Mouse (Mus musculus) adrenal gland, adult 8-10 months (tissue): Measurements from ENCODE around the gene Trp53bp2. TPM values are rescaled to one million over a fixed set of nuclear protein-coding genes. Genes with fewer than 3 reads are reported as not detected.

ENCODE experiments used
- DNase-seq: peaks from one replicate; pipeline ENCODE4 v3.0.0; 2022
- total RNA-seq, 4 experiments: library from RNA; stranded (reverse); gene quantifications; 2 replicates each; pipeline ENCODE4 v1.2.4; 2022

The Trp53bp2 gene
- total RNA-seq, result 10 to 100 TPM; 21.5 to 30.6 (median 24.0) TPM

DNA sequence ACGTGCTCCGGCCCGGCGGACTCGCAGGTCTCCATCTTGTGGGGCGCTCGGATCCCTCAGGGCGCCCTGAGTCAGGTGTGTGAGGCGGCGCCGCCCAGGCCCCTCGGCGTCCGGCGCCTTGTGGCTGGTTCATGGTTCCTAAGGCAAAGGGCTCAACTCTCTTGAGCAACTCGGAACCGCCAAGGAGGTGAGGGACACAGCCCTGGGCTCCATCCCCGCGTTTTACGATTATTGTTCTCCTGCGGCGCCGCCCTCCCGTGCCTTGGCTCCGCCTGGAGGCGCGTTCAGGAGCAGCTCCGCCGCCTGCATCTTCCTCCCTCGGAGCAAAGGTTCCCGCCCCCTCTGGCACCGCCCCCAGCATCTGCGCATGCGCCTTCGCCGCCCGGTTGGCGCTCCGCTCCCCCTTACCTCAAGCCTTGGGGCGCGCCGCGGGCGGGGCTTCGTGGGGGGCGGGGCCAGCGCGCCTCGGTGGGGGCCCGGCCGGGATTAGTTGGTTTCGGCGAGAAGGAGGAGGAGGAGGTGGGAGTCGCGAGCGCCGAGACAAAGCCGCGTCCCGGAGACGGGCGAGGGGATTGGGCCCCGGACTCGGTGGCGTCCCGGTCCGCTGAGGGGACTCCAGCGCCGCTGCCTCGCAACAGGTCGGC lies at the start of gene Trp53bp2:
TSS of gene Trp53bp2 (plus strand) at position 489 of the 644 bp plus-strand sequence.
- DNase-seq, result peak; percentile 98

DNA sequence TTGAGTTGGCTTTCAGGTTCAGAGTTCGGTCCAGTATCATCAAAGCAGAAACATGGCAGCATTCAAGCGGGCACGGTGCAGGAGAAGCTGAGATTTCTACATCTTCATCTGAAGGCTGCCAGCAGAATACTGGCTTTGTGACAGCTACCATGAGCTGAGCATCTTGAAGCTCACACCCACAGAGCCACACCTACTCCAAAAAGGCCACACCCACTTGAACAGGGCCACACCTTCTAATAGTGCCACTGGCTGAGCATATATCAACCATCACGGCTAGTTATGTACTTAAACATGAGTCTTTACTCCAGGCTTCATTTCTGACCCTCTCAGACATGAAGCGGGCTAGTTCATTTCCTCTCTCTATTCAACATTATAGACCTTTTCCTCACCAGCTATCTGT lies 46.3 kb upstream of the Trp53bp2 start:
- no peak for DNase-seq

DNA sequence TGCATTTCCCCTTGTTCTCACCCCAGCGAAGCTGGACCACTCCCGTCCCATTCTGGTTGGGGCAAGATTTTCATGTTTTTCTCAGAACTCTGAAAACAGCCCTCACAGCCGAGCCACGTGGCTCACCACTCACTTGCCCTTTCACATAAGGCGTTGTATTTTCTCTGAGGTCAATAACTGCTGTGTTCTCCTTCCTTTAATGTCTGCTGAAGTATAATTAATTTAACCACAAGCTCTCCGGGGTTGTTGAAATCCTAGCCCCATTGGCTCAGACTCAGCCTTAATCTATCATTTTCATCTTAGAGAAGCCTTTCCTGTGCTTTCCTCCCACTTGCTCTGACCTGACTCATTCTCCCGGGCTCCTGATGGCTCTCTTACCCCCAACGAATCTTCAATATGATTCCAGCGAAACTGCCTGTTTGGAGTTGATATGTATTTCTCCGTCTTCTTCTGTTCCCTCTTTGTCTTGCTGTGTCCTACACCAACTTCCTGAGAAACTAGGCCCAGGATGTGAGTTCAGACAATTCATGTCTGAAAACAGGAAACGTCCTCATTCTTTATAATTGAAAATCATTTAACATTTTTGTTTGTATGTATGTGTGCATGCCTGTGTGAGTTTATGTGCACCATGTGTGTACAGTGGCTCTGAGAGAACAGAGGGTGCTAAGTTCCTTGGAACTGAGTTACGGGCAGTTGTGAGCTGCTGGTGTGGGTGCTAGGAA lies 45.1 kb upstream of the Trp53bp2 start:
- DNase-seq, result no peak

DNA sequence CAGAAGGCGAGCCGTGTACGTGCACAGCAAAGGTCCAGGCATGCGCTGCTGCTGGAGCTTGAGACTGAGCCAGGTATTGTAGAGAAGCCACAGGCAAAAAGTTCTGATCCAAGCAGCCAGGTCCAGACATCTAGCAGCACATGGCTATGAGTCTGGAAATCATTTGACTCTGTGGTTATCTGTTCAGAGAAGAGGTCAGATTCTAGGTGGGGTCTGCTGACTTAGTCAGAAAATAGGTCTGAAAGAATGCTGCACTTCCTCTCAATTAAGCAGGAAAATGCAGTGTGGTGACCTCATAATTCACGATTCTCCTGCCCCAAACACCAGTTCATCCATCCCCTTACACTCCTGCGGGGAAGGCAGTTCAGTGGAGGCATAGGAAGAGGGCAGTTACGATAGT lies 40.7 kb upstream of the Trp53bp2 start:
- no peak for DNase-seq

DNA sequence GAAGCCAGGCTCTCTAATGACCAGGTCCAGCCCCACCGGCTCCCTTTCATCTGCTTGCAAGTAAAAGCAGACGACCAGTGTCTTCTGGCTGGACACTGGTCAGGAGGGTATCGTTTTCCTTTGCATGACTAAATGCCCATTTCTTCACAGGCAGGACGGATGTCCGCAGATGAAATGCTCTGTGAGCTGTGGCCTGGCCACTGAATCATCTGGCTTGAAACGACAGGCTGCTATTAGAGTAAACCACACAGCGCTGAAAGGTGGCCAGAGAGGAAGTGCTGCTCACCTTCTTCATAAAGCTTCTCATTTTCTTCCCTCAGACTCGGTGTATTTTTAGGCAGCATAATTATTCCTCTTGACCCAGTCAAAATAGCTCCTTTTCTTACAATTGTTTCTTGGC lies 40.2 kb upstream of the Trp53bp2 start:
- no peak for DNase-seq

DNA sequence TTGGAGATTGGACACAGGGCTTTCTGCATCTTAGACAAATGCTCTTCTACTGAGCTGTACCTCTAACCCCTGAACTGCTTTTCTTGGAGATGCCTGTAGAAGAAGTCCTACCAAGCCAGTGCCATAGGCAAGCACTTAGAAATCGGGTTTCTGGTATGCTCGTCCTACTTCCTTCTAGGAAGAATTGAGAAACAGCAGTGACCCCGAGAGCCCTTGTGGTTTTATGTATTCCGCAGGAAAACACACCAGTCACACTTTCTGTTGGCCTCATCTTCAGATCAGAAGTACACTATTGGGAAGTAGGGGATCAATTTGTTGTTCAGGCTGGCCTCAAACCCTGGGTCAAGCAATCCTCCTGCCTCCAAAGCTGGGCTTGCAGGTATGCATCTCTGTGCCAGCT lies 39.5 kb upstream of the Trp53bp2 start:
- DNase-seq, result no peak

DNA sequence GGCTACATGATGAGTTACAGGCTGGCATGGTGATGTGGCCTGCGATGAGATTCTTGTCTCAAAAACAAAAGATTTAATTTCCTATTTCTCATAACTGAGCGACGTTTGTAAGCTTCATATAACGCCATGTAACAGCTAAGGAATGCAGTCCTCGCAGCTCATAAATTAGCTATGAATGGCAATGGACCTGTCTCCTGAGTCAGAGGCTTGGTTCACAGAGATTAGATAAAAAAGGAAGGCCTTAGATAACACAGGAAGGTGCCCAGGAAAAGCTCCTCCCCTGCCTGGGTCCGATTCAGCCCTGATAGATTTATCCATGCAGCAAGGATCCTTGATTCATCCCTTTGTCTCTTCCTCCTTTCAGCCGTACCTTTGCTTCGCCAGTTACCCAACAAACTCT lies 37.1 kb upstream of the Trp53bp2 start:
- peak; percentile 39 for DNase-seq

DNA sequence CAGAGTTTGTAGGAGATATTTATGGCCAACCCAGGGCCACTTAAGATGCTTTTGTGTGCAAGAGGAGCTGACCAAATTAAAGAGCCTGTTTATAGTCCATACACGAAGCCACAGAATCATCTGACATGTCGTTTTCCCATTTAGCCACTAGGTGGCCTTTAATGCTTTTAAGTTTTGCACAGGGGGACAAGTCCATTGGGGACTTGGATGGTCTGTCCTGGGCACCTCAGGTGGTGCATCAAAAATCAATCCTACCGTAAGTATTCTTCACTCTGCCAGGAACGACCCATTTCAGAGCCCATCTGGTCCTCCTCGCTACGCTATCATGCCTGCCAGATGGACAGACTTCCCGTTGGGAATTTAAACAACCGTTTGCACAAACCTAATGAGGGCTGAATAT lies 32.8 kb upstream of the Trp53bp2 start:
- no peak for DNase-seq

DNA sequence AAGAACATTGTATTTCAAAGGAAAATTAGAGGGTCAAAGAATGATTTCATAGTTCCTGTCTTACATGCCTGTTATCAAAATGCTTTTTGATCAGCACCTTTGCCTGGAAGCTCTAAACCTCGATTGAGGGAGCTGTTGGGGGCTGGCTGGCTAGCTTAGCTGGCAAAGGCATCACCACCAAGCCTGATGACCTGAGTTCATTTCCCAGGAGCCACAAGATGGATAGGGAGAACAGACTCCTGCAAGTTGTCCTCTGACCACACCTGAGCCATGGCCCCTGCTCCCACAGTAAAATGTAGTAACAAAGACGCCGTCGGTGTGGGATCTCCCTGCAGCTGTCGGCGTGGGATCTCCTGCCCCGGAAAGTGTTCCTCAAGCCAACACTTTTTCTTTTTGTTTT lies 32.1 kb upstream of the Trp53bp2 start:
- no peak for DNase-seq

DNA sequence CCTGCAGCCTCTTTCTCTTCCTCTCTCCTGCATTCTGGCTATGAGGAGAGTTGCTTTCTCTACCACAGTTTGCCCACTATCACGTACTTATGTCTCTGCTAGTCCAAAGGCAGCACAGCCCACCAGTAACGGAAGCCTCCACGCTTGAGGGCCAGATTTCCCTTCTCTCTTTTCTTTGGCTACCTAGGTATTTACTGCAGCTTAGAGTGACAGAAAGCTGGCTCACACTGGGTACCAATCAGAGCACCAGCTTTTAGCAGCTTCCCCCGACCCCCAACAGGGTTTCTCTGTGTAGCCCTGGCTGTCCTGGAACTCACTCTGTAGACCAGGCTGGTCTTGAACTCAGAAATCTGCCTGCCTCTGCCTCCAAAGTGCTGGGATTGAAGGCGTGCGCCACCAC lies 31.5 kb upstream of the Trp53bp2 start:
- DNase-seq, result no peak

DNA sequence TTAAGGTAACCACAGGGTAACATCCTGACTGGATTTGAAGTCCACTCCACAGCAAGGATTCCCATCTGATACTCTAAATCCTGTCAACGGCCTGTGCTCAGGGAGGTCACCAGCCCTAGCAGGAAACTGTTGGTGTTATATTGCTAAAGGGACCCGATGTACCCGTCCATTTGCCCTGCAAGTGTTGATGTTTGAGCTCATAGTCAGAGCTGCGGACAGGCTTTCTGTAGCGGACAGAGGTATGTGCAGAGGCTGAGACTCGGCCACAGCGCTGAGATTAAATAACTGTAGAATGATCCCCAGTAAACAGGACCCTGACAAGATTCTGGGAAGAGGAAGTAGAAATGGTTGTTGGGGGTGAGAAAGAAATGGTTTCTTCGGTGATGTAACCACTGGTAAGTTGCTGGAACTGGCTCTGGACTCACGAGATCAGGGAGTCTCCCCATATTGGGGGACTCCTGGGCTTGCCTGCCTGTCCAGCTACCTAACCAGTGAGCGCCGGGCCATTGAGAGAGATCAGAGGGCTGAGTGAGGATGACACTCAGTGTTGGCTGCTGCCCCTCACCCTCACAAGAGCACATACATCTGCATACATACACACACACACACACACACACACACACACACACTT lies 30.7 kb upstream of the Trp53bp2 start:
- no peak for DNase-seq

DNA sequence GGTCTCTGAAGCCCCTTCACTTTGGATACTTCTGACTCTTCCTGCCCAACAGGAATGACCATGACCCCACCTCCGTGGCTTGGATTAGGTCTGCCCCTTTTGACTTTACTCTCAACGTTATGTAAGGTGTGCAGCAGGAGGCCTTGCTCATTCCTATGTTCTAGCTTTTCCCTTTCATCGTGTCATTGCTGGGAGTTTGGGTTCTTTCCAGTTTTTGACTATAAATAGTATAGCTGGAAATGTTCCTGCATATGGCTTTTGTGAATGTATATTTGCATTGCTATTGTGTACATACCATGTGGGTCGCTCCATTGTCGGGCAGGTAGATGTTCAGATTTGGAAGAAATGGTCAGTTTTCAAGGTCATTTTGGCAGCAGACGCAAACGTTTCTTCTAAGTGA lies 30.1 kb upstream of the Trp53bp2 start:
- no peak for DNase-seq

DNA sequence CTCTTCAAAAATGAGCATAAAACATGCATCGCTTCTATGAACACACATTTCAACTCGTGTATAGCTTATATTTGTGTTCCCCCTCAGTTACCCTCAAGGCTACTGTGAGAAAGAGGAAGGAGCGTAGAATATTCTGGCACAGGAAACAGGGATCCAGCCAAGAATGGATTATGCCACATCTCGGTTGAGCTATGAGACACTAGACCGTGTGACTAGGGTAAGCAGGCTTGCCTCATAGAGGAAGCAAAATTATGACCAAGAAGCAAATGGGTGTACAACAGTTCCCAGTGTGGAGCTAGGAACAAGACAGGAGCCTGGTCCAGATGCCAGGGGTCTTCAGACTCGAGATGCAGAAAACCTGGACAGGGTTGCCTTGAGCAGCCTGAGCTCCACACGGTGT lies 28.3 kb upstream of the Trp53bp2 start:
- no peak for DNase-seq

DNA sequence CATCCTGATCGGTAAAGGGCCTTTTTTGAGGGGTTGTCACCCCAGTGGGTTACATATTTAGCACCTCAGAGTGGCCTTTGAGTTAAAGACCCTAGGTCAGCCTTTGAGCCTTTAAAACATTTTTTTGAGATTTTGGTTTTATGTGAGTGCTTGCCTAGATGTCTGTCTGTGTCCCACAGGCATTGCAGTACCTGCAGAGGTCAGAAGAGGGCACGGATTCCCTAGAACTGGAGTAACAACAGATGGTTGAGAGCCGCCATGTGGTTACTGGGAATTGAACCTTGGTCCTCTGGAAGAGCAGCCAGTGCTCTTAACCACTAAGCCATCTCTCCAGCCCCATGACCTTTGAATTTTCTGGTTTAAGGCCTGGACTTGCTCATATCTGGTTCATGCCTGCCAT lies 27.6 kb upstream of the Trp53bp2 start:
- DNase-seq, result no peak

DNA sequence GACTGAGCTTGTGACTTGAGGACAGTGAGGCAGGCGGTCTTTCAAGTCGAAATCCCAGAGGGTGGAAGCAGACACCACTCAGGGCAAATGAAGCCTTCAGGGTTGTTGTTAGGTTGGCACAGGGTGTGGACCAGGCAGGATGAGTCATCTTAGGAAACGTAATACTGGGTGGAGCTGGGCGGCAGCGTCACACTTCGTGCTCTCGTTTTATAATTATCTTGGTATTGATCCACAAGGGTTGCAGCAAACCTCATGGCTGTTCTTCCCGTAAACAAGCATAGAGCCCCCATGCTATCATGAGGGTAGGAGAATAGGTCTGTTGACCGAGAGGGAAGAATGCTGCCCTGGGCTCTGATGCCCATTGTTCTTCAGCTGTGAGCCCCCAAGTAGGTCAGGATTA lies 25.9 kb upstream of the Trp53bp2 start:
- DNase-seq, result no peak

DNA sequence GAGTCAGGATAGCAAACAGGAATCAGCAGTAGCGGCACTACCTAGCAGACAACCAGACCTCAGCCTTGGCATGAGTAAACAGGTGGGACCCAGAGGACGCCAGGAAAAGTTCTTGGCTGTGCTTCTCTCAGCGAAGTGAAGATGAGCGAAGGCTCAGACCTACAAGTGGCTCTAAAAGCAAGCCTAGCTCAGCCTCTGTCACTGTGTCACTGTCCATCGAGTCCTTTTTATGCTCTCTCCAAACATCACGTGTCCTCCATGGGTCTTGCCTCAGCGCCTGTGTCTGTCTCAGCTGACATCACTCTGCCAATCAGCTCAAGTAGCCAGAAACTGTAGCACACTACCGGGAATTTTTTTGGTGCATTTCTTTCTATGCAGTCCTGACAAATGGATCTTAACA lies 22.5 kb upstream of the Trp53bp2 start:
- DNase-seq, result no peak

DNA sequence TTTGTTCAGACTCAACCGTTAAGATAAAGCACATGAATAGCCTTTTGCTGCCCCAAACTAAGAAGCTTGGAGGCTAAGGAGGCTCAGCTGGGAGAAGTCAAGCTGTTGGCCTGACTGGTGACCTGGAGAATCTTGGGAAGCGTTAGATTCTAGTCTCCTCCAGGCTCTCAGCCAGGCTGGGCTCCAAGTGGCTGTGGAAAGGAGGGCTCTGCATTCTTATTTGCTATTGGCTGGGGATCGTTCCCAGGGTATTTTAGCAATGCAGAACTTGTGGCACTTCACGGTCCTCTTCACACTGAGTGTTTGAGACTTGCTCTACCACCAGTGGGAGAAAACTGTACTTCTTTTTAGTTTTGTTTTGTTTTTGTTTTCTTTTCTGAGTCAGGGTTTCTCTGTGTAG lies 20.2 kb upstream of the Trp53bp2 start:
- DNase-seq, result no peak

DNA sequence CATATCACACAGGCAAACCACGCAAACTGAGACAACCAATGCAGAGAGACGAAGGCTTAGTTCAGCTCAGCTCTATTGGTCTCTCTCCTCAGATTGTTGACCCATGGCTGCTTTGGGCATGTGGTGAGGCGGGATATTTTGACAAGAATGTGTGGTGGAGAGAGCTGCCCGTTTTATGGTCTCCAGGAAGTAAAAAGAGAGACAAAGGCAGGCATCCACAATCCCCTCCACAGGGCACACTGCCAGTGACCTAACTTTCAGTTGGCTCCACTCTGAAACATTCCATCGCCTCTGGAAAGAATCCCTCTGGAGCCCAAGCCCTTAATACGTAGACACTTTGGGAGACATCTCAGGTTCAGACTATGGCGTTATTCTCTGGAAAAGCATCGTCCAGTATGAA lies 10.8 kb upstream of the Trp53bp2 start:
- no peak for DNase-seq

DNA sequence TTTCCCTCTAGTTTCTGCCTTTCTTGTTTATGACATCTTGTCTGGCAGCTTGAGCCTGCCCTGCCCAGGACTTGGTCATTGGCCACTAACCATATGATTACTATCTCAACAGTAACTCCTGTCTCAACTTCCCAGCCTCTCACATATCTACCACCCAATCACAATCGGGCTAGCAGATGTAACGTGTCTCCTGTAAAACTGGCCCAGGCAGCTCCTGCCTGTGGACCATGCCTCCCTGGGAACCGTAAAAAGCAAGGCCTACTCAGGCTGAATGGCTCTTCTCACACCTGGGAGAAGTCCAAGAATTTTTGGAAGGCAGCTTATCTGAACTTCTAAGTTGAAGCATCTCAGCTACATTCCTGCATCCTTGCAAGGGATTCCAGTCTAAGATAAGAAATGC lies 10.2 kb upstream of the Trp53bp2 start:
- DNase-seq, result no peak

DNA sequence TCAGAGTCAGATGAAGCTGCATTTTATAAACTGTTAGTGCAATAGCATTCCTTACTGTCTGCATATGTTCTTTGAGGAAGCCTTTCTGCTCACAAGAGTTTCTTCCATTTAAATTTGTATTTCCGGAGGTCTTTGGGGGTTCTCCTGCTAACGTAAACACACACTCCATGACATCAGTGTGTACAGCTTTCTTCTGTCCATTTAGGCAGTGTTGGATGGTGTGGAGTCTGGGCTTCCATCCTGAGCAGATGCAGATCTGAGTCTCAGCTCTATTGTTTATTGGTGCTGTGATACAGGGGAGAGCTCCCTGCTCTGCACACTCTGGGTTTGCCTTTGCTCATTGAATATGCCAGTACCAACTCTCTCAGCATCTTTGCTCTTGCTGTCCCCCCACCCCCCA lies 9.8 kb upstream of the Trp53bp2 start:
- no peak for DNase-seq

DNA sequence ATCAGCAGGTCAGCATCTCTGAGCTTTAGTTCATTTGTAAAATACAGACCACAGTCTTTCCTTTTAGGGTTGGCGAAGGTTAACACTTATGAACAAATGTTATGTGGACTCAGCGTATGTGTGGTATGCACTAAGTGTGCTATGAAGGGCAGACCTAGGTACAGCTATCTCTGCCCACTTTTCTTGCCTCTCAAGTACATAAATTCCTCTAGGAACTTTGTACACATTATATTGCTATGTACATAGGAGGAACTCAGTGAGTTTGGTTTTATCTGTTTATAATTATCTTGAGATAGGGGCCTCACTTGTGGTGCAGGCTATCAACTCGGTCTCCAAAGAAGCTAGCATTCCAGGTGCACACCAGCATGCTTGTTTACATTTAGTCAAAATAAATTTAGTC lies 9.1 kb upstream of the Trp53bp2 start:
- no peak for DNase-seq

DNA sequence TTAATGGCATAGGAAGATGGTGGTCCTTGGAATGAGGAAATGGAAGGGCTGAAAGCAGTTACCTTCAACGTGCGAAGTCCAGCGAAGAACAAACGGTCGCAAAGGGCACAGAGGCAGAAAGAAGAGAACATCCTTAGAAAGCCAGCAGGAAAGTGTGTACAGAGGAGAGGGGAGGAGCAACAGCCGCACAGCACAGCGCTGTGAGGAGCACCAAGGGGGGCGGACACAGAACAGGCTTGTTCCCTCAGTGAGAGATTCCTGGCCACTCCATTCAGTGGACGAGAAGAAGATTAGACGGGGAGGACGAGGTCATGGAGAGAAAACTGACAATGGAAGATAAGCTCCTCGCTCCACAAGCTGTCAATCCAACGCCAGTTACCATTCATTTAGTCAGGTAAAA lies 5.9 kb upstream of the Trp53bp2 start:
- DNase-seq, result no peak

DNA sequence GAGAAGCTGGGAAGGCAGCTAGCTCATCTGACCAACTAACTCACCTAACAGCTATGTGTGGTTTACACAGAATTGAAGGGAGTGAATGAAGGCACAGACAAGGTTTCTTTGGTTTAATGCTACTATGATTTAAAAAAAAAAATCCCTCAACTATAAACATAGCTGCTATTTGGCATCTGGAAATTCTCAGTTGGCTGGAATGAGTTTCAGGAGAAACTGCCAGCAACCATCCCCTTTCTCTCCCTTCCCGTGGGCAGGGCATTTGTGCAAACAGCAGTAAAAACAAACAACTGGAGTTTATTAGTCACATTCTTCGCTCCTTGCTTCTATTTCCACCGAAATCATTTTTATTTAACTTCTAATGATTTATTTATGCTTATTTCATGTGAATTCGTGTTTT lies 2.4 kb upstream of the Trp53bp2 start:
- no peak for DNase-seq

DNA sequence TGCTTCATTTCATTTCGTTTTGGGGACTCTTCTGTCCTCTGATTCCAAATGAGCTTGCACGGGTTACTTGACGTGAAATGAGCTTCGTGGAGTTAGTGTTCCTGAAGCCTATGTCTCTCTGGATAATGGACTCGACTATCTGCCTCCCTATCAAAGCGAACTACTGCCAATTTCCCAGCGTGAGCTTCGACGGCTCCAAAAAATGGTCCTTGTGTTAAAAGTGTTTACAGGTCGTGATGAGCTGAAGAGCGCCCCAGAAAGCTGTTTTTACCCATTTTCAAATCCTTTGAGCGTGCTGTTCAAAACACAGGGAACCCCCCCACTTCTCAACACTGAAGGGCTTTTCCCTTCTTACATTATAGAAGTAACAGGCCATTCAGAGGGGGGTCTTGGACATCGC lies 729 bp upstream of the Trp53bp2 start:
- no peak for DNase-seq
